Mouse (Mus musculus): Measurements from ENCODE around the gene Foxe3. TPM values are rescaled to one million over a fixed set of nuclear protein-coding genes. Genes with fewer than 3 reads are reported as not detected.

Foxe3 gene
- polyA plus RNA-seq, 1 experiment = not detected

GRCm38 (mm10) chr4:114907951-114908828 lies 17.6 kb downstream of the Foxe3 start:
- 1% methylated on average over 102 of the region's 103 CpGs for WGBS
- Histone ChIP-seq H3K4me3 (replicated peaks; ENCODE audit: extremely low read depth, low read depth, low read length) (peak overlapping the region; percentile 67), H3K4me1 (ENCODE audit: control insufficient read depth, insufficient read depth, low read length) (0 out of 2 replicates have a peak, but pooled peaks cover 2% of the 10 kb centered on the region)
- TF ChIP-seq POLR2A (IDR thresholded peaks at IDR 0.05; ENCODE audit: borderline replicate concordance, extremely low read depth, low read depth, low read length) (no peak), CTCF (IDR thresholded peaks at IDR 0.05; ENCODE audit: insufficient read depth, low read length) (no peak)
- peak; percentile 45 for DNase-seq

DNA sequence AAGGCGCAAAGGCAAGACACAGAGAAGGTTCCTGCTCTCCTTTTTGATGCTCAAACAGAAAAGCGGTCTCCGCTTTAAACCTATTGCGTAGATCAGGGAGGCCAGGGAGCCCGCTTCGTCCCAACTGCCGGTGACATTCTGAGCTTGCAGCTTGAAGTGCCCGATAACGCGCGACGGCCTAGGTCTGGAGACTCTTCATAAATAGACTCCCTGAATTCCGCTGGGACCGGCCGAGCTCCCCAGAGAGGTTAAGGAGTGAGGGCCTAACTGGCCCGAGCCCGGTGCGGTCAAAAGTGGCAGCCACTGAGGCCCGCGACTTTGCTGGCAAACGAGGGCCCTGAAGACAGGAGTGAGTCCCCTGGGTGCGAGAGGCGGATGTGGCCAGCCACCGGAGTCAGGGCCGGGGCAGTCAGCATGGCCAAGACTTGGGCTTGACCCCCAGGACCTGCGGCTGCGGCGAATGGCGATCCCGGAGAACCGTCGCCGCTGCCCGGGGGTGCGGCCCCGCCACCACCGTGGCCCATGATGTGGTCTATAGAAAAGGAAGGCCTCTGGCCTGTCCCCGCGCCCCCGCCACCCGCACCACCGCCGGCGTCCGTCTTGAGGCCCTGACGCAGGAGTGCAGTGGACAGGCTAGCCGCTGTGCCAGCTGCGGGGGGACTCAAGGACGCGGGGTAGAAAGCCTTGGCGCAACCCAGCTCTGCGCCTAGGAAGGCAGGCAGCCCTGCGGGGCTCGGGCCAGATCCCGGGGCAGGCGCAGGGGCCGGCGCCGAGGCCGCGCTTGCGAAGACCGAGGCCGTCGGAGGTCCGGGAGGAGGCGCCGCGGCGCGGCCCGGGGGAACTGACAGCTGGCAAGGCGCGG lies 18.5 kb downstream of the Foxe3 start:
- TF ChIP-seq CTCF (IDR thresholded peaks at IDR 0.05; ENCODE audit: insufficient read depth, low read length) = no peak
- no peak for TF ChIP-seq POLR2A (IDR thresholded peaks at IDR 0.05; ENCODE audit: borderline replicate concordance, extremely low read depth, low read depth, low read length)
- 14% methylated on average over 74 of the region's 74 CpGs for WGBS
- no peak for DNase-seq
- Histone ChIP-seq H3K4me1 (ENCODE audit: control insufficient read depth, insufficient read depth, low read length) (0 out of 2 replicates have a peak, but pooled peaks cover 2% of the 10 kb centered on the region), H3K4me3 (replicated peaks; ENCODE audit: extremely low read depth, low read depth, low read length) (no peak overlapping the region)

GRCm38 (mm10) chr4:114905969-114906680 lies 19.7 kb downstream of the Foxe3 start:
- no peak for TF ChIP-seq CTCF (IDR thresholded peaks at IDR 0.05; ENCODE audit: insufficient read depth, low read length)
- TF ChIP-seq POLR2A (IDR thresholded peaks at IDR 0.05; ENCODE audit: borderline replicate concordance, extremely low read depth, low read depth, low read length) = no peak
- 0 out of 2 replicates have a peak, but pooled peaks cover 2% of the 10 kb centered on the region for H3K4me1 ChIP-seq (ENCODE audit: control insufficient read depth, insufficient read depth, low read length)
- DNase-seq = no peak
- WGBS = 73% methylated on average over 10 of the region's 10 CpGs
- H3K4me3 ChIP-seq (replicated peaks; ENCODE audit: extremely low read depth, low read depth, low read length) = no peak overlapping the region

- Histone ChIP-seq H3K4me1 (ENCODE audit: control insufficient read depth, insufficient read depth, low read length) (0 out of 2 replicates have a peak, but pooled peaks cover 2% of the 10 kb centered on the region), H3K4me3 (replicated peaks; ENCODE audit: extremely low read depth, low read depth, low read length) (no peak overlapping the region)
- no peak for DNase-seq
- TF ChIP-seq CTCF (IDR thresholded peaks at IDR 0.05; ENCODE audit: insufficient read depth, low read length) = no peak
- 88% methylated on average over 3 of the region's 3 CpGs for WGBS
Observed at GRCm38 (mm10) chr4:114905501-114905900, 20.3 kb downstream of the Foxe3 start.

DNA sequence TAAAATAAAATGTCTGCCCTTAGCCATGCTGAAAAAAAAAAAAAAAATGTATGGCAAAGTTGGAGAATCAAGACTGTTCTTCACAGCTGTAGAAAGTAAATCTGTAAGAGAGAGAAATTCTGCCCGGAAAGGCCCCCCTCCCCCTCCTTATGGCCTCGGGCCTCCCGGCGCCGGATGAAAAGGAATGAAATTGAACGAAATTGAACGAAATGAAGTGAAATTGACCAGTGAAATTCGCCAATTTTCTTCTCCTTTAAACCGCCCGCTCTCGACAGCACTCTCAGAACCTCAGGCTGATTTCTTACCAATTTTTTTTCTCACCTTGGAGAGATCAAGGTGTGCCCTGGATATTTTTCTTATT lies 22.4 kb downstream of the Foxe3 start:
- Histone ChIP-seq H3K4me1 (ENCODE audit: control insufficient read depth, insufficient read depth, low read length) (no peaks in the 10 kb centered on the region), H3K4me3 (replicated peaks; ENCODE audit: extremely low read depth, low read depth, low read length) (no peak overlapping the region)
- TF ChIP-seq CTCF (IDR thresholded peaks at IDR 0.05; ENCODE audit: insufficient read depth, low read length) (no peak), POLR2A (IDR thresholded peaks at IDR 0.05; ENCODE audit: borderline replicate concordance, extremely low read depth, low read depth, low read length) (no peak)
- 36% methylated on average over 11 of the region's 11 CpGs for WGBS
- peak; percentile 16 for DNase-seq

DNA sequence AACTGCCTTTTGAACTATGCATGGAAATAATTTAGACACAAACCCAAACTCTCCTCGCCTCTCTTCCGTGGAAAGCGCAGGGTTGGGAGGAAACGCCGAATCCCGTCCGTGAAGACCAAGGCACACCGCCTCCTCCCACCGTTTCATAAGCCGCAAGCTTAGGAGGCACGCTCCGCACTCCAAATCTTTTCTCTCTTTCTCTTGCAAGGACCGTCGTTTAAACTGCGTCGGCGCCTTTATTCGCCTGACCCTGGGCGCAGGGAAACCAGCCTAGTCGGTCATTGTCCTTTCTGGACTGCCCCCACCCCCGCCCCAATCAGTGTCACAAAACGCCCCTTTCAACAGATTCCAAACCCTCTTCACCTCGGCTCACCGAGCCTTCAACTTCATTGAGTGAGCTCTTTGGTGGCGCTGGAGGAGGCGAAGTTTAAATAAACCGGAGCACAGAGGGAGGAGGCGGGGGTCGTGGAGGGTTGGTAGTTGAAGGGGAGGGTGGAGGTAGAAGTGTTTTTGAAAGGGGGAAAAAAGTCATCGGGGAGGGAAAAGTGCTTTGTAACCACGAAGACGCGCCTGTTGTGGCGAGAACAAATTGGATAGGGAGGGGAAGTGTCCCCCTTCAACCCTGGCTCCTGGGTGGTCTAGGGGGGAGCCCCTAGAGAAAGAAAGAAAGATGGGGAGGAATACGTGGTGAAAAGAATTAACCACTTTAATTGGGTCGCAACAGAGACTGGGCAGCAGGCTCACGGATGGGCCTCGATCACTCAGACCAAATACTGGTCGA lies 23.0 kb downstream of the Foxe3 start:
- no peak for DNase-seq
- no peak overlapping the region for H3K4me3 ChIP-seq (replicated peaks; ENCODE audit: extremely low read depth, low read depth, low read length)
- TF ChIP-seq POLR2A (IDR thresholded peaks at IDR 0.05; ENCODE audit: borderline replicate concordance, extremely low read depth, low read depth, low read length) (no peak), CTCF (IDR thresholded peaks at IDR 0.05; ENCODE audit: insufficient read depth, low read length) (no peak)
- WGBS = 9% methylated on average over 39 of the region's 39 CpGs
- no peaks in the 10 kb centered on the region for H3K4me1 ChIP-seq (ENCODE audit: control insufficient read depth, insufficient read depth, low read length)

DNA sequence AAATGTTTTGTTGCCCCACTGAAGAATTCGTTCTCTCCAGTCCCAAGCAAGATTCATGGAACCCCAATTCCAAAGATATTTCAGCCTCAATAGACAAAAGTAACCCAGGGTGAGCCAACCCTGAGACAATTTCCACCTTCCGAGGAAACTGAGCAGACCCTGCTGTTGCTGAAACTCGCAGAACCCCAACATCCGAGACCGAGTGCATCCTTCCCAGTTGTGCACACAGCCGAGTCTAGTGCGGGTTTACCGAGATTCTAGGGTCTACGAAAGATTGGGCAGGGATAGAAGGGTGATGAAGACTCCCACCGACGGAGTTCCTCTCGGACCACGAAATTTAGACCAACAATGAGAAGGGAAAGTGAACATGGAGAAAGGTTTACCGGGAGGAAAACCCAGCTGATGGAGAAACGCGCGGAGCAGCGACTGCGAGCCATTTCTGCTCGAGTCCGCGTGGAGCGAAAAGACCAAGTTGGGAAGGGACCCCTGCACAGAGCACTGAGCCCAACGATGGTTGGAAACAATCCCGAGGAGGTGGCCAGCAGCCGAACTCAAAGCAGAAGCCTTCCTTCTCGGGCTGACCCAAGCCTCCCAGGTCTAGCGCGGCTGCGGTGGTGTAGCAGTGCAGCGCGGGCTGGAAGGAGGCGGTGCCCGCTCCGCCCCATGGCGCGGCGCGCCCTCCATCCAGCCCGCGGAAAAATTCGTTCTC lies 24.0 kb downstream of the Foxe3 start:
- no peak overlapping the region for H3K4me3 ChIP-seq (replicated peaks; ENCODE audit: extremely low read depth, low read depth, low read length)
- WGBS = 4% methylated on average over 42 of the region's 42 CpGs
- H3K4me1 ChIP-seq (ENCODE audit: control insufficient read depth, insufficient read depth, low read length) = no peaks in the 10 kb centered on the region
- TF ChIP-seq CTCF (IDR thresholded peaks at IDR 0.05; ENCODE audit: insufficient read depth, low read length) (no peak), POLR2A (IDR thresholded peaks at IDR 0.05; ENCODE audit: borderline replicate concordance, extremely low read depth, low read depth, low read length) (no peak)
- DNase-seq = peak; percentile 23
